Comparison of ENCODE assay signal across 8 mouse cellular contexts in the genomic region with DNA sequence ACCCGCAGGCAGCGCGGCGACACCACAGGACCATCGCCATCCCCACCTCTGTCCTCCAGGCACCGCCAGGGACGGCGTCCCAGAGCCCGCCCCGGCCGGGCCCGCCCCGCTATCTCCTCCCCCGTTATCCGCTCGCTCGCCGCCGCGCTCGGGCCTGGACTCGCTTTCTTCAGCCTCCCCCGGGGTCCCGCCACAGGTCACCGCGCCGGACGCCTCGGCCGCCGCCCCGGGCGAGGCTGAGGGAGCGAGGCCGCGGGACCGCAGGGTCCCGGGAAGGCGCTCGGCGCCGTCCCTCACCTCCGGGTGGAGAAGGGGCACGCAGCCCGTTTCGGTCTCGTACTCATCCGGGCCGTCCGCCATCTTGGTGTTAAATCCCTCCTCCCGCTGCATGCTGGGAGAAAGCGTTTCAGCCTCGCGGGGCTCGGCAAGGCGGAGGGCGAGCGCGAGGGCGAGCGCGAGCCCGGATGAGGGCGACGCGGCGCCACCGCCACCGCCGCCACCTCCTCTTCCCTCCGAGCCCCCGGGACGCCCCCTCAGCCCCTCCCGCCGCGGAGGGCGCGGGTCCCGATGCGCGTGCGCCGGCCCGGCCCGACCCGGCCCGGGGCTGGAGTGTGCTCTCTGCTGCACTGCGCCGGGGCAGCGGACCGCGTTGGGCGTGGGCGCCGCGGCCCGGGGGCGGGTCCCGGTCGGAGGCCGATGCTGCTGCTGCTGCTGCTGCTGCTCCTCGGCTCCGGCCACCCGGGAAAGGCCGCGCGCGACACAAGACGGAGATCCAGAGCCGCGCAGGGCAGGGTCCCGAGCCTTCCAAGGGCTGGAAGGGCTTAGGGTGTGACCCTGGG. TPM values are rescaled to one million over a fixed set of nuclear protein-coding genes. Genes with fewer than 3 reads are reported as not detected.
DNase-seq lines count a peak whose midpoint lies in the region; ATAC-seq and TF ChIP-seq lines count a peak whose summit lies in the region.

A gene (minus strand): TSS at position 500 of the 839 bp plus-strand sequence.

- H3K9ac ChIP-seq in kidney, embryonic 14.5 days (ENCODE audit: low read depth, low read length), result peak within 1 kb of the TSS; percentile 93
- peak within 1 kb of the TSS; percentile 99 for H3K9ac ChIP-seq in limb, embryonic 15.5 days
- peak within 1 kb of the TSS; percentile 99 for H3K9ac ChIP-seq in midbrain, postnatal 0 days (replicated peaks; ENCODE audit: low read length, poor library complexity, severe bottlenecking)

- H3K9me3 ChIP-seq in kidney, embryonic 14.5 days (ENCODE audit: control insufficient read depth, low read length), result no peaks in the 10 kb centered on the region
- H3K9me3 ChIP-seq in limb, embryonic 15.5 days, result no peaks in the 10 kb centered on the region
- no peaks in the 10 kb centered on the region for H3K9me3 ChIP-seq in midbrain, postnatal 0 days (ENCODE audit: low read length)

- peak within 1 kb of the TSS; percentile 87 for H3K4me2 ChIP-seq in kidney, embryonic 14.5 days (replicated peaks; ENCODE audit: low read depth, low read length)
- peak within 1 kb of the TSS; percentile 61 for H3K4me2 ChIP-seq in limb, embryonic 15.5 days
- H3K4me2 ChIP-seq in midbrain, postnatal 0 days (ENCODE audit: low read depth, low read length, poor library complexity, severe bottlenecking), result peak within 1 kb of the TSS; percentile 68

- H3K4me3 ChIP-seq in embryonic fibroblast, embryonic 13.5 days (ENCODE audit: insufficient read depth, low read length), result peak within 1 kb of the TSS; percentile 89
- peak within 1 kb of the TSS; percentile 60 for H3K4me3 ChIP-seq in kidney, embryonic 14.5 days (ENCODE audit: low read length)
- H3K4me3 ChIP-seq in limb, embryonic 15.5 days, result peak within 1 kb of the TSS; percentile 87
- H3K4me3 ChIP-seq in midbrain, postnatal 0 days (ENCODE audit: low read depth, low read length), result peak within 1 kb of the TSS; percentile 92

- no peak for TF ChIP-seq CTCF in embryonic fibroblast, embryonic 13.5 days (IDR thresholded peaks at IDR 0.05; ENCODE audit: borderline replicate concordance, insufficient read depth, low read length)
- TF ChIP-seq CTCF in midbrain, postnatal 0 days (IDR thresholded peaks at IDR 0.05), result 0 out of 2 replicates have a peak, but pooled peaks have one; percentile 0

- TF ChIP-seq POLR2A in embryonic fibroblast, embryonic 13.5 days (IDR thresholded peaks at IDR 0.05; ENCODE audit: low read depth, low read length), result peak; percentile 79

- H3K36me3 ChIP-seq in kidney, embryonic 14.5 days (ENCODE audit: control insufficient read depth, insufficient read depth, low read length), result no peaks in the 10 kb centered on the region
- H3K36me3 ChIP-seq in limb, embryonic 15.5 days, result no peaks in the 10 kb centered on the region
- H3K36me3 ChIP-seq in midbrain, postnatal 0 days (ENCODE audit: insufficient read depth, low read length), result no peaks in the 10 kb centered on the region

- peaks cover 3% of the 10 kb centered on the region; the same call in 1 of the 2 replicates for H3K4me1 ChIP-seq in embryonic fibroblast, embryonic 13.5 days (ENCODE audit: control insufficient read depth, insufficient read depth, low read length)
- peaks cover 7% of the 10 kb centered on the region for H3K4me1 ChIP-seq in kidney, embryonic 14.5 days (ENCODE audit: control insufficient read depth, insufficient read depth, low read length)
- no peaks in the 10 kb centered on the region; the same call in 1 of the 2 replicates for H3K4me1 ChIP-seq in limb, embryonic 15.5 days
- H3K4me1 ChIP-seq in midbrain, postnatal 0 days (ENCODE audit: insufficient read depth, low read length), result 0 out of 2 replicates have a peak, but pooled peaks cover 7% of the 10 kb centered on the region

- peak; percentile 93 for ATAC-seq in kidney, embryonic 14.5 days (ENCODE audit: low FRiP score, low TSS enrichment)
- peak; percentile 88 for ATAC-seq in limb, embryonic 15.5 days (ENCODE audit: insufficient number of reproducible peaks, low FRiP score, low TSS enrichment, low read depth)
- ATAC-seq in midbrain, postnatal 0 days (ENCODE audit: low FRiP score), result peak; percentile 92

- under 1% methylated on average over 93 of the region's 112 CpGs for WGBS in kidney, embryonic 14.5 days
- WGBS in limb, embryonic 15.5 days, result under 1% methylated on average over 98 of the region's 112 CpGs
- under 1% methylated on average over 63 of the region's 112 CpGs for WGBS in midbrain, postnatal 0 days

- peak; percentile 88 to 90 for DNase-seq in B cell, adult 2 months
- peak; percentile 98 for DNase-seq in brain, adult 2 months (ENCODE audit: low read depth, low spot score)
- DNase-seq in heart, adult 9 months (ENCODE audit: low spot score in 2 of 2), result peak; percentile 93
- DNase-seq in midbrain, postnatal 0 days (ENCODE audit: low spot score), result peak; percentile 95
- peak; percentile 90 to 95 for DNase-seq in spleen, postnatal 10 days (ENCODE audit: low spot score in 2 of 2)

- H3K27ac ChIP-seq in embryonic fibroblast, embryonic 13.5 days (ENCODE audit: insufficient read depth, low read length), result peak within 1 kb of the TSS; percentile 91
- H3K27ac ChIP-seq in kidney, embryonic 14.5 days (ENCODE audit: low read depth, low read length), result peak within 1 kb of the TSS; percentile 91
- peak within 1 kb of the TSS; percentile 98 for H3K27ac ChIP-seq in limb, embryonic 15.5 days
- H3K27ac ChIP-seq in midbrain, postnatal 0 days (ENCODE audit: low read depth, low read length), result peak within 1 kb of the TSS; percentile 91

- no peaks in the 10 kb centered on the region for H3K27me3 ChIP-seq in kidney, embryonic 14.5 days (ENCODE audit: control insufficient read depth, insufficient read depth, low read length)
- no peaks in the 10 kb centered on the region for H3K27me3 ChIP-seq in limb, embryonic 15.5 days
- no peaks in the 10 kb centered on the region for H3K27me3 ChIP-seq in midbrain, postnatal 0 days (ENCODE audit: insufficient read depth, low read length)

RNA-seq across cellular contexts. Expression of the gene that starts here (rescaled TPM):
- polyA plus RNA-seq in embryonic fibroblast, embryonic 13.5 days (2011; ENCODE audit: insufficient read length, low read depth, missing spikeins), result 23.7 and 31.6 TPM in 2 replicates
- 18.2 and 33.5 TPM in 2 replicates for polyA plus RNA-seq in kidney, embryonic 14.5 days (2014; fragmentation: Nextera tagmentation; extraction: Ambion mirVana)
- 21.6 and 22.0 TPM in 2 replicates for polyA plus RNA-seq in limb, embryonic 15.5 days (2015; fragmentation: Nextera tagmentation; extraction: Ambion mirVana)
- 60.9 and 63.0 TPM in 2 replicates for total RNA-seq in midbrain, postnatal 0 days (2014; rRNA removed)
- 44.4 and 44.8 TPM in 2 replicates for polyA plus RNA-seq in midbrain, postnatal 0 days (2015; fragmentation: Nextera tagmentation; extraction: Ambion mirVana)

Comparison
In these comparisons a context has a peak if more than half of its experiments do, and no peak if none do; other contexts are left out.
1. Peak in every context shown above with its lines: DNase-seq, ATAC-seq, H3K4me3 ChIP-seq and H3K27ac ChIP-seq.